Mouse (Mus musculus) lung, adult 2 months (tissue): ENCODE results near the gene Gja10. TPM values are rescaled to one million over a fixed set of nuclear protein-coding genes. Genes with fewer than 3 reads are reported as not detected.

Experiments used
- DNase-seq: peaks from one replicate; pipeline ENCODE4 v3.0.0; 2022
- H3K4me1 ChIP-seq: fragments of 200-500 bp; 2 replicates; pipeline ENCODE4 v1.6.1; 2011; ENCODE audit warnings: low read length; ENCODE audit not compliant: control insufficient read depth, insufficient read depth
- H3K4me3 ChIP-seq: fragments of 200-500 bp; replicated peaks from 2 replicates; pipeline ENCODE3; 2011; ENCODE audit warnings: low read depth, mild to moderate bottlenecking, control low read depth, low read length; ENCODE audit errors: extremely low read depth
- CTCF ChIP-seq: fragments of 200-500 bp; IDR thresholded peaks from 2 replicates; pipeline ENCODE4 v1.5.1; 2011; ENCODE audit warnings: mild to moderate bottlenecking, low read length, control low read depth; ENCODE audit not compliant: insufficient read depth
- POLR2A ChIP-seq: fragments of 200-500 bp; IDR thresholded peaks from 2 replicates; pipeline ENCODE4 v1.6.1; 2011; ENCODE audit warnings: low read depth, mild to moderate bottlenecking, control low read depth, low read length, borderline replicate concordance; ENCODE audit errors: extremely low read depth
- WGBS: fragments of 180-500 bp; shearing (Covaris S2); methylation state at CpG from one replicate; pipeline ENCODE4 v1.1.7; 2018; 5-methylcytosine and 5-hydroxymethylcytosine counted together
- polyA plus RNA-seq: library from polyadenylated mRNA; depleted of rRNA; stranded (reverse); fragments of >200 nt; gene quantifications from 2 replicates; pipeline ENCODE4 v1.2.3, GENCODE M21; 2012; rRNA removed

Gja10 gene
- polyA plus RNA-seq, 1 experiment = not detected

- WGBS = 97% methylated on average over 35 of the region's 35 CpGs
- TF ChIP-seq CTCF (no peak), POLR2A (no peak)
- no peak overlapping the region for H3K4me3 ChIP-seq
Measured at GRCm38 (mm10) chr4:32562319-32563115, 40.0 kb downstream of the Gja10 start.

GRCm38 (mm10) chr4:32561555-32562095, 40.9 kb downstream of the Gja10 start:
- Histone ChIP-seq H3K4me1 (peaks cover 5% of the 10 kb centered on the region), H3K4me3 (peak overlapping the region; percentile 7)
- no peak for DNase-seq
- WGBS = 26% methylated on average over 12 of the region's 12 CpGs
- peak; percentile 48; the same call in 1 of the 2 replicates for TF ChIP-seq CTCF
- no peak for TF ChIP-seq POLR2A

More at GRCm38 (mm10) chr4:32562319-32563115, 40.0 kb downstream of the Gja10 start:
- H3K4me1 ChIP-seq = peaks cover 5% of the 10 kb centered on the region
- DNase-seq = no peak

- Histone ChIP-seq H3K4me3 (peak overlapping the region; percentile 7), H3K4me1 (peaks cover 5% of the 10 kb centered on the region)
- TF ChIP-seq CTCF = peak; percentile 21; the same call in 1 of the 2 replicates
- TF ChIP-seq POLR2A = no peak
- WGBS = 54% methylated on average over 8 of the region's 8 CpGs
- no peak for DNase-seq
Measured at GRCm38 (mm10) chr4:32560724-32561554, 41.6 kb downstream of the Gja10 start.

GRCm38 (mm10) chr4:32560246-32560645, 42.3 kb downstream of the Gja10 start:
- DNase-seq = no peak
- no peak overlapping the region for H3K4me3 ChIP-seq
- H3K4me1 ChIP-seq = peaks cover 7% of the 10 kb centered on the region
- 25% methylated on average over 6 of the region's 6 CpGs for WGBS
- TF ChIP-seq POLR2A (no peak), CTCF (no peak)

- Histone ChIP-seq H3K4me3 (no peak overlapping the region), H3K4me1 (peaks cover 3% of the 10 kb centered on the region; the same call in 1 of the 2 replicates)
- TF ChIP-seq POLR2A (no peak), CTCF (no peak)
- 61% methylated on average over 7 of the region's 7 CpGs for WGBS
- DNase-seq = no peak
Measured at GRCm38 (mm10) chr4:32555506-32555905, 47.1 kb downstream of the Gja10 start.

- DNase-seq = no peak
- no peak for TF ChIP-seq POLR2A
- peak; percentile 68 for TF ChIP-seq CTCF
- peaks cover 3% of the 10 kb centered on the region; the same call in 1 of the 2 replicates for H3K4me1 ChIP-seq
- H3K4me3 ChIP-seq = no peak overlapping the region
- 60% methylated on average over 4 of the region's 4 CpGs for WGBS
Measured at GRCm38 (mm10) chr4:32551337-32551736, 51.2 kb downstream of the Gja10 start.

GRCm38 (mm10) chr4:32549150-32549549, 53.4 kb downstream of the Gja10 start:
- WGBS = 83% methylated on average over 1 of the region's 1 CpGs
- TF ChIP-seq POLR2A = no peak
- no peak overlapping the region for H3K4me3 ChIP-seq
- H3K4me1 ChIP-seq = no peaks in the 10 kb centered on the region
- no peak for DNase-seq

Other genes with a start within 250 kb of the Gja10 start
- 1.7 and 6.7 TPM in 2 replicates for gene Casp8ap2, start 12.7 kb upstream of the Gja10 start, polyA plus RNA-seq
- gene Mdn1, start 54.4 kb upstream of the Gja10 start, polyA plus RNA-seq = 4.1 and 6.0 TPM in 2 replicates
- gene Lyrm2, start 197.5 kb upstream of the Gja10 start, polyA plus RNA-seq = 8.3 and 10.3 TPM in 2 replicates